Mouse (Mus musculus) megakaryocyte, embryonic 14.5 days (primary cell): ENCODE data around the gene Pigu.

Experiments used
- FLI1 ChIP-seq: IDR thresholded peaks from 2 replicates; pipeline ENCODE4 v1.6.1; 2012; ENCODE audit warnings: low read length, inconsistent platforms, mixed read lengths
- GATA1 ChIP-seq: IDR thresholded peaks from 3 replicates; pipeline ENCODE4 v1.6.1; 2012; ENCODE audit warnings: mixed read lengths, low read length, inconsistent platforms, borderline replicate concordance

DNA sequence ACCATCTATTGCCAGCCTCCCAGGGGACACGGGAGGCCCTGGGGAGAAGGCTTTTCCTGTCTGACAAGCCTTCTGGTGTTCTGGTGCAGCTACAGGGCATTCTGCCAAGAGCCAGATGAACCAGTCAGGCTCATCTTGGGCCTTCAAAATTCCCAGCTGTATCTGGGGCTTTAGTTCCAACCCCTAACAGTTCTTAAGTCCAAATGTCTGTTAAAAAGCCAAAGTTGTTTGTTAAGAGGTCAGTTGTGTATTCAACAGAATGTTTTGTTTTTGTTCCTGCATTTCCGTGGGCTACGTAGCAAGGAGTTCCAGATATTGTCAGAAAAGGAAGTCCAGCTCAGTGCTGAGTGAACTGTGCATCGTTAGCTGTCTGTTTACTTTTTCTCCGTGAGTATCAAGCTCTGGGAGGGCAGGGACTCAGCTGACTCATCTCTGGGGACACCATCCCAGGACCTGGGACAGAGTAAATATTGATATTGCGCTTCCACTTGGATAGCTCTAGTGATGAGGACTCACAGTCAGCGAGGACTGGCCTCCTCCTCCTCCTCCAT lies 12.2 kb upstream of the Pigu start:
- TF ChIP-seq GATA1 (no peak), FLI1 (no peak)
